Mouse (Mus musculus): ENCODE data around the gene Frmd6. TPM values are rescaled to one million over a fixed set of nuclear protein-coding genes. Genes with fewer than 3 reads are reported as not detected.

Gene Frmd6
- 28.1 TPM for polyA plus RNA-seq (2014; fragmentation: Illumina TruSeq; extraction: RNeasy Lipid Tissue Mini Kit (QIAGEN cat#74804); ENCODE audit: low read depth, low replicate concordance)

GRCm38 (mm10) chr12:70824729-70825650 is at the start of gene Frmd6:
Gene Frmd6 (plus strand): TSS chr12:70825514.

GRCm38 (mm10) chr12:70937571-70938384 is 112.5 kb downstream of the Frmd6 start, which contains the start of gene Actr10:
Gene Actr10 (plus strand): TSS chr12:70937857.

Other genes starting within 250 kb of the Frmd6 start
- 90.8 TPM for gene Actr10, start 112.3 kb downstream of the Frmd6 start, polyA plus RNA-seq (2014; fragmentation: Illumina TruSeq; extraction: RNeasy Lipid Tissue Mini Kit (QIAGEN cat#74804); ENCODE audit: low read depth, low replicate concordance)
- gene Psma3, start 149.1 kb downstream of the Frmd6 start, polyA plus RNA-seq (2014; fragmentation: Illumina TruSeq; extraction: RNeasy Lipid Tissue Mini Kit (QIAGEN cat#74804); ENCODE audit: low read depth, low replicate concordance): 198 TPM
- gene Arid4a, start 190.5 kb downstream of the Frmd6 start, polyA plus RNA-seq (2014; fragmentation: Illumina TruSeq; extraction: RNeasy Lipid Tissue Mini Kit (QIAGEN cat#74804); ENCODE audit: low read depth, low replicate concordance): 11.7 TPM

Measured in heart, adult 10 weeks (tissue).